Mouse (Mus musculus): ENCODE measurements around the gene Elovl6.

Gene Elovl6

DNA sequence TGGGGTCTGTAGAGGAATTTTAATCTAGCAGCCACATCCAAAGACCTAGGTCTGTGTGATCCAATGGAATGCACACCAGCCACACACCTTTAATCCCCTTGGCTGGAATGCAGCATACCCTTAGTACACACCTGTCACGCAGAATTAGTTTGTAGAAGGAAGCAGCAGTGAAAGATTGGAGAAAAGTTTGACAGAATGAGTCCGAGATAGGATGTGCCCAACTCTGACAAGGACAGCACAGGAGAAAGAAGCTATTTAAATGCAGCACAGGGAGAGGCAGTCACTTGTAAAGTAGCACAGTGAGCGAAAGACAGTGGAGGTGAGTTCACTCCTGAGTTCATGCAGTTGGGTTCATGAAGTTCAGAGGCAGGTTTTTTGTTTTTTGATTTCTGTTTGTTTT lies 11.2 kb downstream of the Elovl6 start:
- no peak for DNase-seq (ENCODE audit: low spot score)

DNA sequence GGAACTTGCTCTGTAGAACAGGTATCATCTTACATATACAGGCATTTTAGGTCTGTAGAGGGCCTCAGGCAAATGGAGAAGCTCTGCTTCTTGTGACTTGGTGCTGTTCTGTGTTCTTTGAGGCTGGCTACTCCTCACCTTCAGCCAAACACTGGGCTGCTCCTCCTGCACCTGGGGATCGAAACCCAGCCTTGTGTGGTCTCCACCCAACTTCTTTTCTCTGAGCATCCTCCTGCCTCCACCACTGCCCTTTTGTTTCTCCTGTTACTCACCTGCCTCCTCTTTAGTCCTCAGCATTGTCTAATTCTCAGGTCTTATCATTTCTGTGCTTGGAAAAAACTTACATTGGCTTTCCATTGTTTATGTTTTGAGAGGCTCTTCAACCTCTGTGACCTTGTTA lies 12.1 kb downstream of the Elovl6 start:
- DNase-seq (ENCODE audit: low spot score): no peak

DNA sequence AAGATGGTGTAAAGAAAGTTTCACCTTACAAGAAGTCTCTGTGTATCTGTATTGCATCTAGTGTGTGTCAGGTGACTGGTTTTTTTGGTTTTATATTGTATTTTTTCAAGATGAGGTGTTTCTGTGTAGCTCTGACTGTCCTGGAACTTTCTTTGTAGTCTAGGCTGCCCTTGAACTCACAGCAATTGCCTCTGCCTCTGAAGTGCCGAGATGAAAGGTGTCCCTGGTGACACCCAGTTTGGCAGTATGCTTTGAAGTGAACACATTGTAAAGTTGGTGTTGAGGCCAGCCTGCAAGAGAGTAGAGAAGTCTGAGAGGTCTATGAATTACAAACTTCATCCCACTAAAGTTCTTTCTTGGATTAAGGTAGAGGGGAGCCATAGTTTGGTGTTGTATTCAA lies 13.1 kb downstream of the Elovl6 start:
- no peak for DNase-seq (ENCODE audit: low spot score)

DNA sequence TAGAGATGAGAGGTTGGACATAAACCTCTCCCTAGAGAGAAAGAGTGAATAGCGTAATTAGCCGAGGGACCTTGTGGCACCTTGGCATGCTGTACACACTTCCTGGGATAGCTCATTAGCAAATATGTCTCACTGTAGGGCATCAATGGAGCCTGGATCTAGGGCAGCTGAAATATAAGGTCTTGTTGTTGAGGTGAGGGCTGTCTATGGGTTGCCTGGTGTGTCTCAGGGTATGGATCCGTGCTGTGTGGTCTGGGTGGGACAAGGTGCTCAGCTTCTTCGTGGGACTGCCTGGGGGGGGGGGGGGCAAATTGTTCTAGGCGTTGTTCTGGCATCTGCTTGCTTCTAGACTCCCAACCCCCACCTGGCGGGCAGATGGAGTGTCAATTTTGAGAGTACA lies 13.6 kb downstream of the Elovl6 start:
- no peak for DNase-seq (ENCODE audit: low spot score)

DNA sequence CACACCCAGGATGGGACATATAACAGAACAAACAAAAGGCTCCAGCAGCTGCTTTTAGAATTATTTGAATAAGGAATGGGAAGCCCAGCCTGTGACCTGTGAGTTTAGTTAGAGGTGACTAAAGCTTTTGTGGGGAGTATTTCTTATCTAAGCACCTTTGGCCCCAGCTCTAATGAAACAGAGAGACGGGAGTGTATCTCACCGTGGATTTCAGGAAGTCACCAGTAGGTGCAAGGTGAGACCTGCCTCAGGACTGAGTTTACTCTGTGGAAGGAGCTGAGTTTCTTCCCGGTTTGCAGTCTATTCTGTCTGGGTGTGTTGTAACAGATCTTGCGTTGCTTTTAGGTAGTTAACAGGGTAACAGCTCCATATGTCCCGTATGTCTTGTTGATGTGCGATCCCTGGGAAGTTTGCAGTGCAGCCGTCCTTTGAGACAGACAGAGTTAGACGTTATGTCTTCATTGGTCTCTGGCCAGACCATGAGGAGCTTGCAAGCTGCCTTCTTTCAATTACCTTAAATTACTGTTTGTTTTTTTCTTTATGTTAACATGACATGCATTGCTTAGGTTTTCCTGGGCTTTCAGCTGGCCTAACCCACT lies 15.8 kb downstream of the Elovl6 start:
- no peak for DNase-seq (ENCODE audit: low spot score)

- DNase-seq (ENCODE audit: low spot score): no peak
Measured at GRCm38 (mm10) chr3:129548760-129549159, 16.6 kb downstream of the Elovl6 start.

DNA sequence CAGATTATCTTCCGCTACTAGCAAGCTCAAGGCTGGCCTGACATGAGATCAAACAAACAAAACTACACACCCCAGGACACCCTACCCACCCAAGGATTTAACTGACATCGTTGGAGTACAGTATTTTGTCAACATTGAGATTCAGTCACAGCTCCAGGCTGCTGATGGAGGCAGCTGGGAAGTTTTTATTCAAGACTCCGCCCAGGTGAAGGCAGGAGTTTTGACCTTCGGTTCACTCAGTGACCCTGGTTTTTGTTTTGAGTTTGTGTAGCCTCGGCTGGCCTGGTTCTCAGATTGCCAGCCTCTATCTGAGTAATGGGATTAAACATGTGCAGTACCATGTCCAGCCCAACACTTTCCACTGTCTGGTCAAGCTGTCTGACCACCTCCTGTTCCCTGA lies 17.4 kb downstream of the Elovl6 start:
- DNase-seq (ENCODE audit: low spot score): no peak

GRCm38 (mm10) chr3:129551581-129552290 lies 19.6 kb downstream of the Elovl6 start:
- no peak for DNase-seq (ENCODE audit: low spot score)

DNA sequence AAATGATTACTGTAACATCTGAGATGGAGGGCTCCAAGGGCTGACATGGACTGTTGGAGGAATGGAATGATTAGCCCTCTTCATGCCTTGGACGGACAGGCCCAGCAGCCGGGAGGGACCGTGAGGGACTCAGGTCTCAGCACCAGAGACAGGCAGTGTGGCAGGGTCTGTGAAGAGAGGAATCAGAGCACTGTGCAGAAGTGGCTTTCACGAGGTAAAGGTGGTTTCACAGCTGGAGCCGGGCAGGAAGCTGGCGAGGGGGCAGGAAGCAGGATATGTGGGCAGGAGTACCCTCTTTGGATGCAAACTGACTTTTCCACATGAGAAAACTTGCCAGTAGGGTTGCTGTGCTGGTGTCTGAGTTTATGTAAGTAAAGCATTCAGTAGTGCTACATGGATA lies 20.2 kb downstream of the Elovl6 start:
- no peak for DNase-seq (ENCODE audit: low spot score)

- no peak for DNase-seq (ENCODE audit: low spot score)
Measured at GRCm38 (mm10) chr3:129553173-129553572, 21.0 kb downstream of the Elovl6 start.

GRCm38 (mm10) chr3:129553661-129554060 lies 21.5 kb downstream of the Elovl6 start:
- DNase-seq (ENCODE audit: low spot score): no peak

GRCm38 (mm10) chr3:129554436-129554835 lies 22.3 kb downstream of the Elovl6 start:
- DNase-seq (ENCODE audit: low spot score): no peak

- no peak for DNase-seq (ENCODE audit: low spot score)
Measured at GRCm38 (mm10) chr3:129557048-129557447, 24.9 kb downstream of the Elovl6 start.

- DNase-seq (ENCODE audit: low spot score): no peak
Measured at GRCm38 (mm10) chr3:129557566-129557965, 25.4 kb downstream of the Elovl6 start.

DNA sequence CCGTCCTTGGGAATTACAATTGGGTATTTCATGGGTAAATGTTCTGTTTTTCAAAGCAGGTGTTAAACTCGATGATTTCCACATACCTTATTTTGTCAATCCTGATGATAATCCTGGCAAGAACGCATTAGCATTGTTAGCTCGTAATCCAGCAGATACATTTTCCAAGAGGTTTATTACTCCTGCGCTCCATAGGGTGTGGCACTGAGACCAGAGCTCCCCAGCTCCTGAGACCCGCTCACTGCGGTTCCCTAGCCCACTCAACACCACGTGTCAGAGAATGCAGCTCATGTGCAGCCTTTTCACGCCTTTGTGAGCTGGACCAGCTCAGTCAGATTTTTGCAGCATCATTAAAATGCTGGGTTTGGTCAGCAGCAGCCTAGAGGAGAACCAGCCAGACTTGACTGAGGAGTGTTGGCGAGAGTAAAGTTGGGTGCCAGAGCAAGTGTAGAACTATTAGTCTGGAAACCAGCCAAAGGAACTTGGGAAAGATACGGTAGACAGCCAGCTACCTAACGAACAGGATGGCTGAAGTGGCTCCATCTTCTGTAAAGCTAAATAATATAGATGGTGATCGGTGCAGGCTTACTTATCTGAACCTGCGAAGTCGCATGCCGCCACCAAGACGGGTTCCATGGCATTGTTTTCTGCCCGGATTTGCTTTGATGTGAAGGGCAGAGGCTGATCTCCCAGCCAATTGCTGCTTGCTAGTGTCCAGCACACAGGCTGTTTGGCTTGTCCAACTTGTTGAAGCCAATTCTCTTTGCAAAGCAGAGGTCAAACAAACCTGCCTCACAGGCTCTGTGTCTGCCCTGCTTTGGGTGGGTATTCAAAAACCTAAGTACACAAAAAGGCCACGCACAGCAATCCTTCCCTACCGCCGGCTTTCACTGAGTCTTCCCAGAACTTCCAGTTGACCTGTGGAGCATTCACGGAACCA lies 26.1 kb downstream of the Elovl6 start:
- no peak for DNase-seq (ENCODE audit: low spot score)

DNA sequence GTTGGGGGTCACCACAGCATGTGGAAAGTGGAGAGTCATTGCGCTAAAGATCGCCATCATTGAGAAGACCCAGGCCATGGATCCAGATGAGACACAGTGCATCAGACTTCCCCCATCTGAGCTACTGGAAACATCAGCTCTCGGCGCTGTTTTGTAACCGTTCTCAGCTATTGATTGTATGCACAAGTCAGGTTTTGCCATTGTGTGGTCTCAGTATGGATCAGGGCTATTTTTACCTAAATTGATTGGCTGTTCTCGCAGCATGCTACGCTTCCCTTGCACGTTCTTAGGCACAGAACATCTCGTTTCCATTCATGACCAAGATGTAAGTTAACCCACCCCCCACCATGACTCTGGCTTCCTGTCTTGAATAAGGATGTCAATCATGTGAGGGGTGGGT lies 27.9 kb downstream of the Elovl6 start:
- no peak for DNase-seq (ENCODE audit: low spot score)

GRCm38 (mm10) chr3:129561011-129561410 lies 28.9 kb downstream of the Elovl6 start:
- no peak for DNase-seq (ENCODE audit: low spot score)

GRCm38 (mm10) chr3:129561853-129562252 lies 29.7 kb downstream of the Elovl6 start:
- DNase-seq (ENCODE audit: low spot score): no peak

DNA sequence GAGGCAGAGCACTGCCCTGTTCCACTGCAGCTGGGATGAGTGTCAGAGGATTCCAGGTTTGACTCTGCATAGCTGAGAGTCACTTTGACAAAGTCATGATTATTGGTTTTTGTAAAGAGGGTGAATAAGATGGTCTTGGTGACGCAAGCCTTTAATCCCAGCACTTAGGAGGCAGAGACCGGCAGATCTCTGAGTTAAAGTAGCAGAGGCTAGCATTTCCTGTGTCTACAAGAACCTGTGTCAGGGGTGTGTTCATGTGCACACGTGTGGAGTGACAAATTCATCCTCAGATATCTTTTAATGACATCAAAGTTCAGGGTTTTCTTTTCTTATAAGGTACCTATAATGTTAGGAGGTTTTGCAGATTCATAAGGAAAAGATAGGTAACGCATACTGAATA lies 30.3 kb downstream of the Elovl6 start:
- DNase-seq (ENCODE audit: low spot score): no peak

DNA sequence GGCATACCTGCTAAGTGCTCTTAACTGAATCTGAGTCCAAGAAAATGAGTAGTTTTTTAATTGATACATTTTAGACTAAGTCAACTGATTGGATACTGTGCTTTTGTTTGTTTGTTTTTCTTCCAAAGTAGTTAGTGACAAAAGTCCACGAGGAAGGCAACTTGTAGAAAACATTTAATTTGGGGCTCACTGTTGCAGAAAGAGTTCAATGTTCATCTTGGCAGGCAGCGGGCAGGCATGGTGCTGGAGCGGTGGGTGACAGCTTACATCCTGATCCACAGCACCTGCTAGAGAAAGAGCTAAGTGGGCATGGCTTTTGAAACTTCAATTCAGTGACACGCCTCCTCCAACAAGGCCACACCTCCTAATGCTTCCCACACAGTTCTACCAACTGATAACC lies 31.7 kb downstream of the Elovl6 start:
- no peak for DNase-seq (ENCODE audit: low spot score)

DNA sequence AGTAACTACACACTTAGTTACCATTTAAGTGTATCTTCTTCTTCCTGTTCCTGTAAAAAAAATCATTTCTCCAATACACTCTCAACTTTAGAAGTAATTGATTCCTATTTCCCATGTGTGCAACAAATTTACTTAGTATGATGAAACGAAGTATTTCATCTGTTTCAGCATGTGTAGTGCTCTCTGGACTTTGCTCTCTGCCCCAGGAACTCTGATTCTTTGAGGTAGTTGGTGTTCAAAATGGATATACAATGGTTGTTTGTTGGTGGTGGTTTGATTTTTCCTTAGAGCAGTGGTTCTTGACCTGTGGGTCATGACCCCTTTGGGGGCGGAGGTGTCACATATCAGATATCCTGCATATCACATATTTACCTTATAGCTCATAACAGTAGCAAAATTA lies 32.7 kb downstream of the Elovl6 start:
- DNase-seq (ENCODE audit: low spot score): no peak

GRCm38 (mm10) chr3:129565458-129565857 lies 33.3 kb downstream of the Elovl6 start:
- DNase-seq (ENCODE audit: low spot score): no peak

- DNase-seq (ENCODE audit: low spot score): no peak
Measured at GRCm38 (mm10) chr3:129566013-129566412, 33.9 kb downstream of the Elovl6 start.

Measured in ovary, postnatal 10 days (tissue).